Mouse (Mus musculus) embryonic fibroblast, embryonic 13.5 days (primary cell): ENCODE results near the gene Jarid2.

Source experiments
- CTCF ChIP-seq: IDR thresholded peaks from 2 replicates; pipeline ENCODE4 v1.5.1; 2011; ENCODE audit warnings: mild to moderate bottlenecking, control low read depth, low read length, moderate library complexity, borderline replicate concordance; ENCODE audit not compliant: insufficient read depth
- POLR2A ChIP-seq: IDR thresholded peaks from 2 replicates; pipeline ENCODE4 v1.6.1; 2011; ENCODE audit warnings: low read depth, mild to moderate bottlenecking, control low read depth, low read length, moderate library complexity

- no peak for TF ChIP-seq POLR2A
- TF ChIP-seq CTCF, result no peak
These were observed 69.9 kb downstream of the Jarid2 start for GRCm38 (mm10) chr13:44799166-44799565.
